Mouse (Mus musculus): Measurements from ENCODE around the gene Stmn1. TPM values are rescaled to one million over a fixed set of nuclear protein-coding genes. Genes with fewer than 3 reads are reported as not detected.
"Not testable (repeated sequence)": the region's sequence is repeated elsewhere in the genome, so short reads cannot be mapped to it uniquely, and the experiment has no call there.

The Stmn1 gene
- total RNA-seq, 2 experiments from 2014 or later = 362 to 369 TPM

- no peak for TF ChIP-seq CTCF (conservative IDR thresholded peaks at IDR 0.05)
- no peak for DNase-seq (ENCODE audit: low spot score in 2 of 2)
- Histone ChIP-seq H3K4me3 (no peak overlapping the region), H3K27ac (no peak overlapping the region)
Measured at GRCm38 (mm10) chr4:134481270-134481669, 13.2 kb downstream of the Stmn1 start.

GRCm38 (mm10) chr4:134482442-134482841, 14.3 kb downstream of the Stmn1 start:
- no peak overlapping the region for H3K4me3 ChIP-seq
- TF ChIP-seq CTCF (conservative IDR thresholded peaks at IDR 0.05) = no peak
- peak overlapping the region; percentile 98 for H3K27ac ChIP-seq
- DNase-seq (ENCODE audit: low spot score in 2 of 2) = no peak

- TF ChIP-seq CTCF (conservative IDR thresholded peaks at IDR 0.05) = no peak
- Histone ChIP-seq H3K4me3 (no peak overlapping the region), H3K27ac (peak overlapping the region; percentile 98)
- DNase-seq (ENCODE audit: low spot score in 2 of 2) = no peak
Measured at GRCm38 (mm10) chr4:134483078-134483688, 15.1 kb downstream of the Stmn1 start.

GRCm38 (mm10) chr4:134483696-134484095, 15.6 kb downstream of the Stmn1 start:
- TF ChIP-seq CTCF (conservative IDR thresholded peaks at IDR 0.05) = no peak
- peak; percentile 65 to 85 for DNase-seq (ENCODE audit: low spot score in 2 of 2)
- Histone ChIP-seq H3K27ac (peak overlapping the region; percentile 98), H3K4me3 (0 out of 2 replicates have a peak overlapping the region, but pooled peaks have one; percentile 27)

DNA sequence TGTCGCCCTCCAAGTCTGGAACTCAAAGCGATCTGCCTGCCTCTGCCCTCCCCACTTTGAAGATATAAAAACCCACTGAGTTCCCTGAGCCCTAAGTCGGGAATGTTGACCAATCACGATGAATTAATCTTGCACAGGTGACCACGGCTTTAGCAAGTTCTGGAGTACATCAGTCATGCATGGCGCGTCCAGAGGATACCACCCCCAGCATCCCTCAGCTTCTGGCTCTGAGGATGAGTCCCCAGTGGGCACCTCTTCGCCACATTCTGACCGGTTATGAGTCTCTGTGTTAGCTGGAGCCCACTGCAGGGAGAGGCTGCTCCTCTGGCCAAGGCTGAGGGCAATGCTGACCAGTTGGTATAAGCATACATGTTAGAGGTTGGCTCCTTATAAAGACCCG, 16.1 kb downstream of the Stmn1 start:
- peak overlapping the region; percentile 98 for H3K27ac ChIP-seq
- no peak overlapping the region for H3K4me3 ChIP-seq
- no peak for TF ChIP-seq CTCF (conservative IDR thresholded peaks at IDR 0.05)
- DNase-seq (ENCODE audit: low spot score in 2 of 2) = no peak

GRCm38 (mm10) chr4:134485151-134485900, 17.2 kb downstream of the Stmn1 start:
- Histone ChIP-seq H3K4me3 (no peak overlapping the region), H3K27ac (no peak overlapping the region)
- no peak for DNase-seq (ENCODE audit: low spot score in 2 of 2)
- peak; percentile 60 for TF ChIP-seq CTCF (conservative IDR thresholded peaks at IDR 0.05)

GRCm38 (mm10) chr4:134488211-134488610, 20.1 kb downstream of the Stmn1 start:
- no peak for TF ChIP-seq CTCF (conservative IDR thresholded peaks at IDR 0.05)
- no peak for DNase-seq (ENCODE audit: low spot score in 2 of 2)
- H3K27ac ChIP-seq = no peak overlapping the region
- no peak overlapping the region for H3K4me3 ChIP-seq

GRCm38 (mm10) chr4:134489986-134490665, 22.0 kb downstream of the Stmn1 start:
- no peak overlapping the region for H3K4me3 ChIP-seq
- no peak overlapping the region for H3K27ac ChIP-seq
- TF ChIP-seq CTCF (conservative IDR thresholded peaks at IDR 0.05) = peak; percentile 35; the same call in 1 of the 2 replicates
- DNase-seq (ENCODE audit: low spot score in 2 of 2) = no peak

DNA sequence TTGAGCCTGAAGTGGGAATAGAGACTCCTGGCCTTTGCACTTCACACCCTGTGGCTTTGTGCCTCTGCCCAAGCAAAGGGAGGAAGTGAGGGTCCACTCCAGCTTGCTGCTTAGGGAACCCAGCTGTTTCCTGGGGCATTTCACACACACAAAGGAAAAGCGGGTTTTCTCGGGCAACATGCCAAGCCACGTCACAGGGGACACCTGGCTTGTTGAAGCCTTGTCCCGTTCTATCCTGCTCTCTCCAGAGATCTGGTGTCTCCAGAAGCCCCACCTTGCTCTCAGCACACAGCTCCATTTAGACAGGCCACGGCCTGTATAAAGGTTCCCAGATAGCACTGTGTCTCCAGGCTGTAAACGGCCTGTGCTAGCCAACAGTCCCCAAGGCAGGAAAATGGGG, 23.6 kb downstream of the Stmn1 start:
- Histone ChIP-seq H3K4me3 (no peak overlapping the region), H3K27ac (no peak overlapping the region)
- TF ChIP-seq CTCF (conservative IDR thresholded peaks at IDR 0.05) = no peak
- DNase-seq (ENCODE audit: low spot score in 2 of 2) = no peak

DNA sequence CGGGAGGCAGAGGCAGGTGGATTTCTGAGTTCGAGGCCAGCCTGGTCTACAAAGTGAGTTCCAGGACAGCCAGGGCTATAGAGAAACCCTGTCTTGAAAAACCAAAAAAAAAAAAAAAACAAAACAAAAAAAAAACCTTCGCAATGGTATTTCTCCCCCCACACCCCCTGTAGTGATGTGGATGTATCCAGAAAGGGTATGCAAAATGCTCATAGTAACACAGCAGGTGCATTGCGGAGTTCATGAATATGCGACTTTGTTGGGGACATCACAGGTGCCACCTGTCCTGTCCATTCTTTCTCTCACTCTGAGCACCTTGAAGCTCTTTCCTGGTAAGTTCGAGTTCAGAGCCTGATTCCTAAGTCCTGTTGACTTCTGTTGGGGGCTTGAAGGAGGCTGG, 26.0 kb downstream of the Stmn1 start:
- not testable (repeated sequence) for DNase-seq (ENCODE audit: low spot score in 2 of 2); H3K4me3 ChIP-seq
- peak overlapping the region; percentile 98; the same call in 1 of the 2 replicates for H3K27ac ChIP-seq

DNA sequence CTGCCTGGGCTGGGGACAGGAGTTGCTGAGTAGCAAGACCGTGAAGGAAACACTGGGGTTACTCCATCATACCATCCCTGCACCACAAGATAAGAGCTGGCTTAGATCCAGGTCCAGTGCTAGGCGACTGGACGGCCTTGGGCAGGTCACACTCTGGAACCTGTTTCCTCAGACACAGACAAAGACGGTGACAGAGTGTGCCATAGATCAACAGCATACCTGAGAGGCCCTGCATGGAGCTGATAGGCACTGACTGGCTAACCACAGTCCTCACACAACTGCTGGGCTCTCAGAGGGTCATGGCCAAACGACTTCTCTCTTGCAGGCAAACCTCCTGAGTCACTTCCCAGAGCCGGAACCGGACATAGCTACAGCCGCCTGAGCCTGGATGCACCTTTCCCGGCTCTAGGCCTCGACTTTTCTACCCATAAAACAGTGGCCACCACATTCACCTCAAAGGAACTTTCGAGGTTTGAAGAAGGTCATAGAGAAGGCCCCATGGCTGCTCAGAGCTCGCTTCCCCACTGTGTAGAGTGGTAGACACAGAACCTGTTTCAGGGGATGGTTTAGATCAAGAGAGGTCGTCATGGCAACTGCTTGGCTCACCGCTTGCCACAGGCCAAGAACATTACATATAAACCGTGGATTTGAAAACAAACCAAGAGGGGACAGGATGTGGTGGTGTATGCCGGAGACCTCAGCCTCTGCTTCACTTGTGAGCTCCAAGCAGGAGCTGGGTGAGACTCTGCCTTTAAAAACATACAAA, 26.8 kb downstream of the Stmn1 start:
- no peak for TF ChIP-seq CTCF (conservative IDR thresholded peaks at IDR 0.05)
- H3K27ac ChIP-seq = peak overlapping the region; percentile 98
- DNase-seq (ENCODE audit: low spot score in 2 of 2) = no peak
- no peak overlapping the region for H3K4me3 ChIP-seq

DNA sequence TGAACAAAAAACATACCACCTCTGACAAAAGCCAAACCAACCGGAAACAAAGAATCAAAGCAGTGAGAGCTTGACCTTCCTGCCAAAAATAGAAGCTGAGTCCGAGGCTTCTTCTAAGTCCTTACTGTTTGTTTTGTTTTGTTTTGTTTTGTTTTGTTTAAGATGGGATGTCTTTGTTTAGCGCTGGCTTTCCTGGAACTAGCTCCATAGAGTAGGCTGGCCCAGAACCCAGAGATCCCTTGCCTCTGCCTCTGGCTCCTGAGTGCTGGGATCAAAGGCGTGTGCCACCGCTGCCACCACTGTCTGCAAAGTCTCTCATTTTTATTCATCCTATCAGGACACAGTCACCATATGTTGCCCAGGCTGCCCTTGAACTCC, 27.4 kb downstream of the Stmn1 start:
- TF ChIP-seq CTCF (conservative IDR thresholded peaks at IDR 0.05) = no peak
- DNase-seq (ENCODE audit: low spot score in 2 of 2) = no peak
- H3K4me3 ChIP-seq = no peak overlapping the region
- H3K27ac ChIP-seq = peak overlapping the region; percentile 98

Data from layer of hippocampus, adult 2 months (tissue).